Mouse (Mus musculus) bone marrow, adult 2 months (tissue): ENCODE measurements around the gene Ckap5.

Experiments
- CTCF ChIP-seq: fragments of 200-500 bp; IDR thresholded peaks from 2 replicates; pipeline ENCODE4 v1.5.1; 2011; ENCODE audit warnings: low read length, control low read depth; ENCODE audit not compliant: control insufficient read depth, insufficient read depth
- POLR2A ChIP-seq: fragments of 200-500 bp; IDR thresholded peaks from 2 replicates; pipeline ENCODE4 v1.6.1; 2011; ENCODE audit warnings: low read depth, mild to moderate bottlenecking, control low read depth, low read length, borderline replicate concordance; ENCODE audit not compliant: control insufficient read depth

- TF ChIP-seq CTCF = no peak
- no peak for TF ChIP-seq POLR2A
These were observed 125.1 kb downstream of the Ckap5 start for GRCm38 (mm10) chr2:91651458-91652258.
